Mouse (Mus musculus): ENCODE measurements around the gene Nacc2. TPM values are rescaled to one million over a fixed set of nuclear protein-coding genes. Genes with fewer than 3 reads are reported as not detected.

Nacc2 gene
- total RNA-seq, 4 experiments from 2014 or later = 64.1 to 75.4 (median 65.3) TPM

DNA sequence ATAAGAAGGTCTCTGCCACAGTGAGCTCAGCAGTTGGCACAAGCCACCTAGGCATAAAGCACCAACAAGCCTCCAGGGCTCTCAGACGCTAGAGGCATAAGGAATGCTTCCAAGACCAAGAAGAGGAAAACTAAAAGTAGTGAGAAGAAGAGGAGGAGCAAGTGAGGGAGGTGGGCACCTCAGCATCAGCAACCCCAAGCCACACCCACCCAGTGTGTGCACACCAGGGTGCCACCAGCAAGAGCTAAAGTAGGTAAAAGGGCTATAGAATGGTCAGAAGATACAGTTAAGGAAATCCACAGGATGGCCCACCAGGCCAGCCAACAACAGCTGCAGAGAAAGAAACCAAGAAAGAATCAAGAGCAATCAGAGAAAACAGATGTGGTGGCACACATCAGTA lies 111.6 kb downstream of the Nacc2 start:
- DNase-seq (ENCODE audit: low spot score in 2 of 2) = no peak

Other genes with a start within 250 kb of the Nacc2 start
- 100 to 1,000 TPM; 126 to 157 (median 135) TPM for gene Camsap1, start 139.9 kb downstream of the Nacc2 start, total RNA-seq (2022)
- gene Ubac1, start 101.5 kb downstream of the Nacc2 start, total RNA-seq (2022) = 10 to 100 TPM; 46.4 to 57.2 (median 52.6) TPM
- gene Lhx3, start 85.1 kb upstream of the Nacc2 start, total RNA-seq (2022) = under 1 TPM in 3 of 4 experiments, not detected in 1; 0.27 to 0.53 (median 0.31) TPM
- 10 to 100 TPM; 22.9 to 26.5 (median 24.9) TPM for gene Qsox2, start 114.3 kb upstream of the Nacc2 start, total RNA-seq (2022)
- 1 to 10 TPM in 3 of 4 experiments, under 1 TPM in 1; 0.47 to 1.9 (median 1.5) TPM for gene Ccdc187, start 171.3 kb upstream of the Nacc2 start, total RNA-seq (2022)
- gene Gpsm1, start 192.3 kb upstream of the Nacc2 start, total RNA-seq (2022) = 10 to 100 TPM; 44.1 to 48.7 (median 45.6) TPM
- gene Dnlz, start 228.9 kb upstream of the Nacc2 start, total RNA-seq (2022) = 10 to 100 TPM; 22.4 to 27.7 (median 24.8) TPM
- gene Card9, start 237.7 kb upstream of the Nacc2 start, total RNA-seq (2022) = 1 to 10 TPM; 1.6 to 6.1 (median 4.1) TPM

Data from layer of hippocampus, adult 8-10 months (tissue).